Mouse (Mus musculus): ENCODE measurements around the gene Supt20. TPM values are rescaled to one million over a fixed set of nuclear protein-coding genes. Genes with fewer than 3 reads are reported as not detected.

The Supt20 gene
- polyA plus RNA-seq, 1 experiment from 2014 or later = 104 TPM

GRCm38 (mm10) chr3:54715461-54715860 lies 22.9 kb downstream of the Supt20 start:
- no peak overlapping the region for H3K4me2 ChIP-seq (replicated peaks)
- H3K4me3 ChIP-seq = no peak overlapping the region
- 92% methylated on average over 6 of the region's 6 CpGs for WGBS
- H3K9ac ChIP-seq = no peak overlapping the region
- no peaks in the 10 kb centered on the region for H3K9me3 ChIP-seq
- no peak overlapping the region for H3K27ac ChIP-seq
- no peaks in the 10 kb centered on the region for H3K27me3 ChIP-seq (replicated peaks)
- H3K4me1 ChIP-seq = no peaks in the 10 kb centered on the region
- H3K36me3 ChIP-seq = peaks cover 62% of the 10 kb centered on the region
- ATAC-seq (ENCODE audit: low FRiP score, low read depth) = no peak

GRCm38 (mm10) chr3:54717348-54717747 lies 24.7 kb downstream of the Supt20 start:
- Histone ChIP-seq H3K4me3 (no peak overlapping the region), H3K9me3 (no peaks in the 10 kb centered on the region), H3K4me2 (replicated peaks) (no peak overlapping the region), H3K9ac (no peak overlapping the region), H3K36me3 (peaks cover 60% of the 10 kb centered on the region), H3K27ac (no peak overlapping the region), H3K27me3 (replicated peaks) (no peaks in the 10 kb centered on the region), H3K4me1 (no peaks in the 10 kb centered on the region)
- WGBS = 78% methylated on average over 6 of the region's 6 CpGs
- no peak for ATAC-seq (ENCODE audit: low FRiP score, low read depth)

GRCm38 (mm10) chr3:54718947-54719346 lies 26.3 kb downstream of the Supt20 start:
- no peak overlapping the region for H3K9ac ChIP-seq
- H3K27ac ChIP-seq = no peak overlapping the region
- peaks cover 68% of the 10 kb centered on the region for H3K36me3 ChIP-seq
- H3K4me2 ChIP-seq (replicated peaks) = no peak overlapping the region
- no peaks in the 10 kb centered on the region for H3K27me3 ChIP-seq (replicated peaks)
- H3K9me3 ChIP-seq = no peaks in the 10 kb centered on the region
- 60% methylated on average over 3 of the region's 3 CpGs for WGBS
- no peak for ATAC-seq (ENCODE audit: low FRiP score, low read depth)
- H3K4me3 ChIP-seq = no peak overlapping the region
- H3K4me1 ChIP-seq = no peaks in the 10 kb centered on the region

- no peaks in the 10 kb centered on the region for H3K4me1 ChIP-seq
- no peaks in the 10 kb centered on the region for H3K9me3 ChIP-seq
- no peak overlapping the region for H3K9ac ChIP-seq
- H3K27me3 ChIP-seq (replicated peaks) = no peaks in the 10 kb centered on the region
- no peak overlapping the region for H3K4me3 ChIP-seq
- peaks cover 55% of the 10 kb centered on the region for H3K36me3 ChIP-seq
- no peak for ATAC-seq (ENCODE audit: low FRiP score, low read depth)
- WGBS = 91% methylated on average over 10 of the region's 10 CpGs
- H3K4me2 ChIP-seq (replicated peaks) = no peak overlapping the region
- H3K27ac ChIP-seq = no peak overlapping the region
Measured at GRCm38 (mm10) chr3:54723741-54724500, 31.3 kb downstream of the Supt20 start.

- Histone ChIP-seq H3K9ac (no peak overlapping the region), H3K4me1 (no peaks in the 10 kb centered on the region), H3K9me3 (no peaks in the 10 kb centered on the region), H3K27me3 (replicated peaks) (no peaks in the 10 kb centered on the region), H3K27ac (no peak overlapping the region), H3K4me2 (replicated peaks) (no peak overlapping the region), H3K36me3 (peaks cover 67% of the 10 kb centered on the region), H3K4me3 (no peak overlapping the region)
- 81% methylated on average over 2 of the region's 2 CpGs for WGBS
- no peak for ATAC-seq (ENCODE audit: low FRiP score, low read depth)
Measured at GRCm38 (mm10) chr3:54725344-54725743, 32.7 kb downstream of the Supt20 start.

DNA sequence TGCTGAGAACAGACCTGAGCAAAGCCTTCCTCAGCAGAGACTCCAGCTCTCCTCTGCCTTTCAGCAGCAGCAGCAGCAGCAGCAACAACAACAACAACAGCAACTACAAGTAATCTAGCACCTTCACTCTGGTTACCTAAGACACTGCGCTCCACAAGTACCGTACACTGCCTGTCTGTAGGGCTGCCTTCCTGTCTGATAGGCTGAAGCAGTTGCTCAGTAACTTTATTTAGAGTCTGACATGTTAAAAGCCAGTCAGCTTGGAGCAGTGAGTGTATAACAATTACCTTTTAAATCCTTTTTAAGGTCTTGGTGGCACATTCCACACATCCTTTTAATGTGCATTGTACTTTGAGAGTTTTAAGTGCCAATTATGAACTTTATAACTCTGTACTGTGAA lies 35.0 kb downstream of the Supt20 start:
- no peak overlapping the region for H3K4me3 ChIP-seq
- no peaks in the 10 kb centered on the region for H3K27me3 ChIP-seq (replicated peaks)
- no peak overlapping the region for H3K27ac ChIP-seq
- H3K4me2 ChIP-seq (replicated peaks) = no peak overlapping the region
- peaks cover 62% of the 10 kb centered on the region for H3K36me3 ChIP-seq
- no peaks in the 10 kb centered on the region for H3K4me1 ChIP-seq
- H3K9ac ChIP-seq = no peak overlapping the region
- H3K9me3 ChIP-seq = no peaks in the 10 kb centered on the region
- no peak for ATAC-seq (ENCODE audit: low FRiP score, low read depth)
- WGBS = 97% methylated on average over 2 of the region's 2 CpGs

GRCm38 (mm10) chr3:54728100-54728499 lies 35.5 kb downstream of the Supt20 start:
- Histone ChIP-seq H3K36me3 (peaks cover 57% of the 10 kb centered on the region), H3K27ac (no peak overlapping the region), H3K4me3 (no peak overlapping the region), H3K9me3 (no peaks in the 10 kb centered on the region), H3K9ac (no peak overlapping the region), H3K27me3 (replicated peaks) (no peaks in the 10 kb centered on the region), H3K4me2 (replicated peaks) (no peak overlapping the region), H3K4me1 (peaks cover 2% of the 10 kb centered on the region; the same call in 1 of the 2 replicates)
- no peak for ATAC-seq (ENCODE audit: low FRiP score, low read depth)
- WGBS = 89% methylated on average over 6 of the region's 6 CpGs

GRCm38 (mm10) chr3:54731626-54732150 lies 39.1 kb downstream of the Supt20 start:
- H3K4me1 ChIP-seq = peaks cover 13% of the 10 kb centered on the region
- H3K9ac ChIP-seq = no peak overlapping the region
- no peak for ATAC-seq (ENCODE audit: low FRiP score, low read depth)
- H3K27ac ChIP-seq = no peak overlapping the region
- no peaks in the 10 kb centered on the region for H3K27me3 ChIP-seq (replicated peaks)
- no peaks in the 10 kb centered on the region for H3K9me3 ChIP-seq
- H3K4me3 ChIP-seq = no peak overlapping the region
- no peak overlapping the region for H3K4me2 ChIP-seq (replicated peaks)
- H3K36me3 ChIP-seq = peaks cover 47% of the 10 kb centered on the region
- 81% methylated on average over 8 of the region's 8 CpGs for WGBS

DNA sequence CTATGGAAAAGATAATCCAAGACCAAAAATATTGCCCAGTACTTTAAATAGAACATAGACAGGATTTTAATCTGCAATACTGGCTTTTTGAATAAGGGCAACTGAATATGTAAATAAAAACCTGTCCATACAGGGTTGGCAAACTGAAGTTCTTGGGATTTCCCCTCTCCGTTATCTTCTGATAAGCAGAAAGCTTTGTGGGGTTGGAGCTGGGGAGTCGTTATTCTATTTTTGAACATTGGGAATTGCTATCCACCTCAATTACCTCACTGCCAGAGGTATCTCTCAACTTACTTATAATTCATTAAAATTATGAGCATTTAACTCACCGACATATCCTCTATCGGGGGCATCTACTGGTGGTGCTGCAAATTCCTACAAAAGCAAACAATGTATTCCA lies 39.8 kb downstream of the Supt20 start:
- H3K36me3 ChIP-seq = peaks cover 41% of the 10 kb centered on the region
- no peak overlapping the region for H3K4me2 ChIP-seq (replicated peaks)
- no peaks in the 10 kb centered on the region for H3K27me3 ChIP-seq (replicated peaks)
- H3K9ac ChIP-seq = no peak overlapping the region
- no peak for ATAC-seq (ENCODE audit: low FRiP score, low read depth)
- peaks cover 13% of the 10 kb centered on the region for H3K4me1 ChIP-seq
- H3K27ac ChIP-seq = no peak overlapping the region
- WGBS = 92% methylated on average over 4 of the region's 4 CpGs
- H3K4me3 ChIP-seq = no peak overlapping the region
- no peaks in the 10 kb centered on the region for H3K9me3 ChIP-seq

GRCm38 (mm10) chr3:54734411-54735246 lies 42.0 kb downstream of the Supt20 start:
- peak; percentile 95 for ATAC-seq (ENCODE audit: low FRiP score, low read depth)
- under 1% methylated on average over 77 of the region's 84 CpGs for WGBS
- H3K9ac ChIP-seq = peak overlapping the region; percentile 86
- H3K4me2 ChIP-seq (replicated peaks) = peak overlapping the region; percentile 85
- H3K27ac ChIP-seq = peak overlapping the region; percentile 96
- peaks cover 13% of the 10 kb centered on the region for H3K4me1 ChIP-seq
- H3K27me3 ChIP-seq (replicated peaks) = no peaks in the 10 kb centered on the region
- H3K36me3 ChIP-seq = peaks cover 27% of the 10 kb centered on the region
- no peaks in the 10 kb centered on the region for H3K9me3 ChIP-seq
- H3K4me3 ChIP-seq = peak overlapping the region; percentile 88

GRCm38 (mm10) chr3:54735247-54736046 lies 42.8 kb downstream of the Supt20 start, which contains the start of the genes Exosc8 and Alg5:
Gene Exosc8 (minus strand): TSS chr3:54735393.
Gene Alg5 (plus strand): TSS chr3:54735539.
- Histone ChIP-seq H3K27ac (peak within 1 kb of the TSS; percentile 96), H3K4me2 (replicated peaks) (peak within 1 kb of the TSS; percentile 85), H3K4me3 (peak within 1 kb of the TSS; percentile 88), H3K9me3 (no peaks in the 10 kb centered on the region), H3K9ac (peak within 1 kb of the TSS; percentile 86), H3K4me1 (peaks cover 13% of the 10 kb centered on the region), H3K27me3 (replicated peaks) (no peaks in the 10 kb centered on the region), H3K36me3 (peaks cover 25% of the 10 kb centered on the region)
- under 1% methylated on average over 65 of the region's 65 CpGs for WGBS
- ATAC-seq (ENCODE audit: low FRiP score, low read depth) = peak; percentile 95

Measured in neural tube, embryonic 12.5 days (tissue).